Mouse (Mus musculus): ENCODE data around the gene Reg4.

Reg4 gene

GRCm38 (mm10) chr3:98237240-98237639, 15.3 kb downstream of the Reg4 start:
- no peak for DNase-seq (ENCODE audit: low spot score in 2 of 2)

GRCm38 (mm10) chr3:98238150-98238549, 16.2 kb downstream of the Reg4 start:
- no peak for DNase-seq (ENCODE audit: low spot score in 2 of 2)

- DNase-seq (ENCODE audit: low spot score in 2 of 2) = no peak
These were observed 20.1 kb downstream of the Reg4 start for GRCm38 (mm10) chr3:98242051-98242450.

GRCm38 (mm10) chr3:98242458-98243037, 20.6 kb downstream of the Reg4 start:
- DNase-seq (ENCODE audit: low spot score in 2 of 2) = no peak

- no peak for DNase-seq (ENCODE audit: low spot score in 2 of 2)
These were observed 23.9 kb downstream of the Reg4 start for GRCm38 (mm10) chr3:98245892-98246291.

GRCm38 (mm10) chr3:98246985-98247751, 25.2 kb downstream of the Reg4 start:
- no peak for DNase-seq (ENCODE audit: low spot score in 2 of 2)

GRCm38 (mm10) chr3:98249378-98249777, 27.4 kb downstream of the Reg4 start:
- no peak for DNase-seq (ENCODE audit: low spot score in 2 of 2)

- DNase-seq (ENCODE audit: low spot score in 2 of 2) = no peak
These were observed 28.0 kb downstream of the Reg4 start for GRCm38 (mm10) chr3:98249833-98250448.

- no peak for DNase-seq (ENCODE audit: low spot score in 2 of 2)
These were observed 32.1 kb downstream of the Reg4 start for GRCm38 (mm10) chr3:98254059-98254458.

GRCm38 (mm10) chr3:98254656-98255583, 33.0 kb downstream of the Reg4 start:
- no peak for DNase-seq (ENCODE audit: low spot score in 2 of 2)

- DNase-seq (ENCODE audit: low spot score in 2 of 2) = no peak
These were observed 36.8 kb downstream of the Reg4 start for GRCm38 (mm10) chr3:98258723-98259122.

- DNase-seq (ENCODE audit: low spot score in 2 of 2) = peak in 1 of 2 experiments; percentile 7
These were observed 37.4 kb downstream of the Reg4 start for GRCm38 (mm10) chr3:98259271-98259751.

GRCm38 (mm10) chr3:98260534-98260933, 38.6 kb downstream of the Reg4 start:
- DNase-seq (ENCODE audit: low spot score in 2 of 2) = no peak

GRCm38 (mm10) chr3:98261415-98261814, 39.5 kb downstream of the Reg4 start:
- DNase-seq (ENCODE audit: low spot score in 2 of 2) = no peak

GRCm38 (mm10) chr3:98262133-98262532, 40.2 kb downstream of the Reg4 start:
- no peak for DNase-seq (ENCODE audit: low spot score in 2 of 2)

GRCm38 (mm10) chr3:98267249-98267651, 45.3 kb downstream of the Reg4 start:
- no peak for DNase-seq (ENCODE audit: low spot score in 2 of 2)

GRCm38 (mm10) chr3:98273623-98274398, 51.9 kb downstream of the Reg4 start:
- no peak for DNase-seq (ENCODE audit: low spot score in 2 of 2)

GRCm38 (mm10) chr3:98279682-98280081, 57.7 kb downstream of the Reg4 start:
- no peak for DNase-seq (ENCODE audit: low spot score in 2 of 2)

- peak; percentile 36 to 41 for DNase-seq (ENCODE audit: low spot score in 2 of 2)
These were observed 58.4 kb downstream of the Reg4 start, which contains the start of gene Hmgcs2 for GRCm38 (mm10) chr3:98280204-98280932. TSS of gene Hmgcs2 (plus strand) at chr3:98280435.

Measured in spleen, postnatal 36 days (tissue).